Mouse (Mus musculus): ENCODE measurements around the gene Bcan. TPM values are rescaled to one million over a fixed set of nuclear protein-coding genes. Genes with fewer than 3 reads are reported as not detected.
A peak's percentile ranks its signal among the peaks of the same experiment; 100 is the strongest.

The Bcan gene
- polyA plus RNA-seq, 1 experiment from 2014 or later: 0.13 TPM

- H3K27me3 ChIP-seq (ENCODE audit: control insufficient read depth, insufficient read depth, low read length): no peaks in the 10 kb centered on the region
- peak overlapping the region; percentile 66 for H3K4me3 ChIP-seq (ENCODE audit: low read length)
- no peaks in the 10 kb centered on the region for H3K9me3 ChIP-seq (replicated peaks; ENCODE audit: control insufficient read depth, low read length)
- H3K4me1 ChIP-seq (ENCODE audit: control insufficient read depth, insufficient read depth, low read length): peaks cover 10% of the 10 kb centered on the region
- H3K36me3 ChIP-seq (ENCODE audit: control insufficient read depth, insufficient read depth): no peaks in the 10 kb centered on the region
- peak; percentile 99 for ATAC-seq (replicated peaks; ENCODE audit: extremely low read depth, insufficient read depth, low FRiP score)
- H3K9ac ChIP-seq (ENCODE audit: low read length): peak overlapping the region; percentile 79
- H3K27ac ChIP-seq (ENCODE audit: low read length): peak overlapping the region; percentile 92
- 0% methylated on average over 27 of the region's 27 CpGs for WGBS
- peak overlapping the region; percentile 96 for H3K4me2 ChIP-seq (ENCODE audit: low read depth, low read length)
These were observed 39.3 kb downstream of the Bcan start for GRCm38 (mm10) chr3:87960586-87961191.

GRCm38 (mm10) chr3:87960191-87960585 lies 39.8 kb downstream of the Bcan start:
- Histone ChIP-seq H3K27ac (ENCODE audit: low read length) (peak overlapping the region; percentile 92), H3K9ac (ENCODE audit: low read length) (peak overlapping the region; percentile 79)

GRCm38 (mm10) chr3:87959371-87959770 lies 40.7 kb downstream of the Bcan start:
- ATAC-seq (replicated peaks; ENCODE audit: extremely low read depth, insufficient read depth, low FRiP score): no peak
- H3K27me3 ChIP-seq (ENCODE audit: control insufficient read depth, insufficient read depth, low read length): no peaks in the 10 kb centered on the region; the same call in 1 of the 2 replicates
- no peaks in the 10 kb centered on the region for H3K36me3 ChIP-seq (ENCODE audit: control insufficient read depth, insufficient read depth)
- peaks cover 10% of the 10 kb centered on the region for H3K4me1 ChIP-seq (ENCODE audit: control insufficient read depth, insufficient read depth, low read length)
- H3K9ac ChIP-seq (ENCODE audit: low read length): no peak overlapping the region
- no peak overlapping the region for H3K4me3 ChIP-seq (ENCODE audit: low read length)
- no peaks in the 10 kb centered on the region for H3K9me3 ChIP-seq (replicated peaks; ENCODE audit: control insufficient read depth, low read length)
- H3K27ac ChIP-seq (ENCODE audit: low read length): no peak overlapping the region
- WGBS: 66% methylated on average over 7 of the region's 7 CpGs
- H3K4me2 ChIP-seq (ENCODE audit: low read depth, low read length): no peak overlapping the region

More at GRCm38 (mm10) chr3:87960191-87960585, 39.8 kb downstream of the Bcan start:
- peak overlapping the region; percentile 66 for H3K4me3 ChIP-seq (ENCODE audit: low read length)
- ATAC-seq (replicated peaks; ENCODE audit: extremely low read depth, insufficient read depth, low FRiP score): no peak
- 13% methylated on average over 10 of the region's 10 CpGs for WGBS
- no peaks in the 10 kb centered on the region for H3K27me3 ChIP-seq (ENCODE audit: control insufficient read depth, insufficient read depth, low read length)
- H3K4me2 ChIP-seq (ENCODE audit: low read depth, low read length): peak overlapping the region; percentile 96
- H3K9me3 ChIP-seq (replicated peaks; ENCODE audit: control insufficient read depth, low read length): no peaks in the 10 kb centered on the region
- peaks cover 10% of the 10 kb centered on the region for H3K4me1 ChIP-seq (ENCODE audit: control insufficient read depth, insufficient read depth, low read length)
- no peaks in the 10 kb centered on the region for H3K36me3 ChIP-seq (ENCODE audit: control insufficient read depth, insufficient read depth)

- WGBS: 58% methylated on average over 1 of the region's 1 CpGs
- no peak overlapping the region for H3K4me2 ChIP-seq (ENCODE audit: low read depth, low read length)
- H3K9me3 ChIP-seq (replicated peaks; ENCODE audit: control insufficient read depth, low read length): no peaks in the 10 kb centered on the region
- H3K27ac ChIP-seq (ENCODE audit: low read length): no peak overlapping the region
- no peak overlapping the region for H3K9ac ChIP-seq (ENCODE audit: low read length)
- H3K27me3 ChIP-seq (ENCODE audit: control insufficient read depth, insufficient read depth, low read length): no peaks in the 10 kb centered on the region; the same call in 1 of the 2 replicates
- no peak for ATAC-seq (replicated peaks; ENCODE audit: extremely low read depth, insufficient read depth, low FRiP score)
- no peak overlapping the region for H3K4me3 ChIP-seq (ENCODE audit: low read length)
- H3K36me3 ChIP-seq (ENCODE audit: control insufficient read depth, insufficient read depth): no peaks in the 10 kb centered on the region
- H3K4me1 ChIP-seq (ENCODE audit: control insufficient read depth, insufficient read depth, low read length): peaks cover 10% of the 10 kb centered on the region
These were observed 41.1 kb downstream of the Bcan start for GRCm38 (mm10) chr3:87958967-87959366.

GRCm38 (mm10) chr3:87958476-87958875 lies 41.6 kb downstream of the Bcan start:
- no peak overlapping the region for H3K4me3 ChIP-seq (ENCODE audit: low read length)
- H3K4me1 ChIP-seq (ENCODE audit: control insufficient read depth, insufficient read depth, low read length): peaks cover 10% of the 10 kb centered on the region
- H3K36me3 ChIP-seq (ENCODE audit: control insufficient read depth, insufficient read depth): no peaks in the 10 kb centered on the region
- H3K4me2 ChIP-seq (ENCODE audit: low read depth, low read length): no peak overlapping the region
- no peak for ATAC-seq (replicated peaks; ENCODE audit: extremely low read depth, insufficient read depth, low FRiP score)
- no peaks in the 10 kb centered on the region for H3K9me3 ChIP-seq (replicated peaks; ENCODE audit: control insufficient read depth, low read length)
- WGBS: 37% methylated on average over 4 of the region's 4 CpGs
- H3K27me3 ChIP-seq (ENCODE audit: control insufficient read depth, insufficient read depth, low read length): no peaks in the 10 kb centered on the region; the same call in 1 of the 2 replicates
- H3K27ac ChIP-seq (ENCODE audit: low read length): no peak overlapping the region
- H3K9ac ChIP-seq (ENCODE audit: low read length): no peak overlapping the region

- no peak overlapping the region for H3K4me2 ChIP-seq (ENCODE audit: low read depth, low read length)
- no peak overlapping the region for H3K27ac ChIP-seq (ENCODE audit: low read length)
- no peaks in the 10 kb centered on the region for H3K9me3 ChIP-seq (replicated peaks; ENCODE audit: control insufficient read depth, low read length)
- peaks cover under 1% of the 10 kb centered on the region for H3K27me3 ChIP-seq (ENCODE audit: control insufficient read depth, insufficient read depth, low read length)
- peaks cover 10% of the 10 kb centered on the region for H3K4me1 ChIP-seq (ENCODE audit: control insufficient read depth, insufficient read depth, low read length)
- no peak overlapping the region for H3K4me3 ChIP-seq (ENCODE audit: low read length)
- ATAC-seq (replicated peaks; ENCODE audit: extremely low read depth, insufficient read depth, low FRiP score): no peak
- H3K36me3 ChIP-seq (ENCODE audit: control insufficient read depth, insufficient read depth): no peaks in the 10 kb centered on the region
- no peak overlapping the region for H3K9ac ChIP-seq (ENCODE audit: low read length)
- 12% methylated on average over 1 of the region's 1 CpGs for WGBS
These were observed 42.0 kb downstream of the Bcan start for GRCm38 (mm10) chr3:87958056-87958455.

GRCm38 (mm10) chr3:87952440-87952839 lies 47.6 kb downstream of the Bcan start:
- no peak overlapping the region for H3K27ac ChIP-seq (ENCODE audit: low read length)
- H3K4me1 ChIP-seq (ENCODE audit: control insufficient read depth, insufficient read depth, low read length): peaks cover 25% of the 10 kb centered on the region
- H3K27me3 ChIP-seq (ENCODE audit: control insufficient read depth, insufficient read depth, low read length): peaks cover 44% of the 10 kb centered on the region
- peak; percentile 77 for ATAC-seq (replicated peaks; ENCODE audit: extremely low read depth, insufficient read depth, low FRiP score)
- H3K9ac ChIP-seq (ENCODE audit: low read length): peak overlapping the region; percentile 58
- peak overlapping the region; percentile 68 for H3K4me2 ChIP-seq (ENCODE audit: low read depth, low read length)
- whole genome bisulfite sequencing: 4% methylated on average over 4 of the region's 5 CpGs
- peak overlapping the region; percentile 46 for H3K4me3 ChIP-seq (ENCODE audit: low read length)
- H3K9me3 ChIP-seq (replicated peaks; ENCODE audit: control insufficient read depth, low read length): no peaks in the 10 kb centered on the region
- no peaks in the 10 kb centered on the region for H3K36me3 ChIP-seq (ENCODE audit: control insufficient read depth, insufficient read depth)

- Histone ChIP-seq H3K9me3 (replicated peaks; ENCODE audit: control insufficient read depth, low read length) (no peaks in the 10 kb centered on the region), H3K4me1 (ENCODE audit: control insufficient read depth, insufficient read depth, low read length) (peaks cover 29% of the 10 kb centered on the region), H3K27me3 (ENCODE audit: control insufficient read depth, insufficient read depth, low read length) (peaks cover 48% of the 10 kb centered on the region), H3K36me3 (ENCODE audit: control insufficient read depth, insufficient read depth) (no peaks in the 10 kb centered on the region), H3K27ac (ENCODE audit: low read length) (no peak overlapping the region), H3K9ac (ENCODE audit: low read length) (peak overlapping the region; percentile 58; the same call in 1 of the 2 replicates), H3K4me3 (ENCODE audit: low read length) (peak overlapping the region; percentile 46), H3K4me2 (ENCODE audit: low read depth, low read length) (peak overlapping the region; percentile 68)
- ATAC-seq (replicated peaks; ENCODE audit: extremely low read depth, insufficient read depth, low FRiP score): 0 out of 2 replicates have a peak, but pooled peaks have one; percentile 4
- 5% methylated on average over 12 of the region's 12 CpGs for WGBS
These were observed 48.1 kb downstream of the Bcan start for GRCm38 (mm10) chr3:87951946-87952345.

- Histone ChIP-seq H3K4me2 (ENCODE audit: low read depth, low read length) (no peak overlapping the region), H3K36me3 (ENCODE audit: control insufficient read depth, insufficient read depth) (no peaks in the 10 kb centered on the region), H3K27ac (ENCODE audit: low read length) (no peak overlapping the region), H3K4me1 (ENCODE audit: control insufficient read depth, insufficient read depth, low read length) (peaks cover 29% of the 10 kb centered on the region), H3K9ac (ENCODE audit: low read length) (no peak overlapping the region), H3K27me3 (ENCODE audit: control insufficient read depth, insufficient read depth, low read length) (peaks cover 64% of the 10 kb centered on the region), H3K4me3 (ENCODE audit: low read length) (no peak overlapping the region), H3K9me3 (replicated peaks; ENCODE audit: control insufficient read depth, low read length) (no peaks in the 10 kb centered on the region)
- WGBS: 21% methylated on average over 13 of the region's 13 CpGs
- ATAC-seq (replicated peaks; ENCODE audit: extremely low read depth, insufficient read depth, low FRiP score): no peak
These were observed 50.0 kb downstream of the Bcan start for GRCm38 (mm10) chr3:87949955-87950515.

All from heart, embryonic 16.5 days (tissue).